Mouse (Mus musculus) thymus, postnatal 10 days (tissue): ENCODE results near the gene Tfpi2.

ENCODE experiments used
- DNase-seq, 2 experiments: peaks; one replicate each; pipeline ENCODE4 v3.0.0; 2021; ENCODE audit warnings: low spot score in 2 of 2

Gene Tfpi2

DNA sequence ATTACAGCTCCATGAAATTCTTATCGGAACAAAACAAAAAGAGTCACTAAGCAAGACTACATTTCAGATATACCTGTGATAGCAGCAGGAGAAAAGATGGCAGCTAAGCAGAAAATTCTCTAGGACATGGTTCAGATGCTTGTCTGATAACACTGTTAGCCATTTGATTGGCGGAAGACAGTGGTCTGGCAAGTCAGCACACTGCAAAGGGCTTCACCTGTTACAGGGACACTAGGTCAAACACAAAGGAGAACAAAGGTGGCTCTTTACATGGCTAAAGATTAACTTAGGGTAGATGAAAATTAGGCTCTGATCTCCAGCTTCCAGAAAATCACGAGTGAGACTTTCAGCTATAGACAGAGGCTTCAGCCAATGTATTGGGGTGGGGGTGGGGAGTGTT, at the start of gene Tfpi2:
TSS of gene Tfpi2 (minus strand) at position 170 of the 400 bp plus-strand sequence.
- no peak for DNase-seq

DNA sequence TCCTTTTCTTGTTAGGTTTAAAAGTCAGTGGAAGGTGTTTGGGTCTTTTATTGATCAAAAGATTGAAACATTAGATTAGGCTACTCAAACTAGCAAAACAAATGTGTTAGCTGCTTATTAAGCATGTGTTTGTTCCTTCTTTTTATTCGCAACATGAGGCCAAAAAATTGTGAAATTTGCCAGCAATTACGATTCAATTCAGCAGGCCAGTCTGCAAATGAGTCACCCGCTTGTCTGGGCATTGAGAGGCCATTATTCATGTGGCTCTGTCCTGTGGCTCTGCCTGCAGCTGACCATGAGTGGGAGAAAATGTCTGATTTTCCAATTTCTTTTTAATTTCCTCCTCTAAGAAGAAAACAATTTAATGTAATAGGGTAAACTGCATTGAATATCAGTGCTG, 42.2 kb upstream of the Tfpi2 start:
- DNase-seq, result no peak

DNA sequence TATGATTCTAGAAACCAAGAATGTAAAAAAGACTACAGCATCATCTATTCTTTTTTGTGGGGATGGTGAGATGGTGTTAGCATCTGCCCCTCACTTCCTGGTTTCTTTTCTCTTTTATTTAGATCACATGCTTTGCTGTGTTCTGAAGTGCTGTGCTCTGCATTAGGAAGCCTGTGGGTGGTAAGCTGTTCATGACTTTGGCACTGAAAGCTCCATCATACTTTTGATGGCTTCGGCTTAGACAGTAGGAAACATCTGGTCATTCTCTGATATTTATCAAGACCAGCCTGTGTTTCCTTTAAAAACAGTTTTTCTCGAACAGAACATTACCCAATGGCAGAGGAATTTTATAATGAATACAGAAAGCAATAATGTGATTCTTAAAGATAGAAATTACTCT, 37.6 kb upstream of the Tfpi2 start:
- DNase-seq, result no peak

DNA sequence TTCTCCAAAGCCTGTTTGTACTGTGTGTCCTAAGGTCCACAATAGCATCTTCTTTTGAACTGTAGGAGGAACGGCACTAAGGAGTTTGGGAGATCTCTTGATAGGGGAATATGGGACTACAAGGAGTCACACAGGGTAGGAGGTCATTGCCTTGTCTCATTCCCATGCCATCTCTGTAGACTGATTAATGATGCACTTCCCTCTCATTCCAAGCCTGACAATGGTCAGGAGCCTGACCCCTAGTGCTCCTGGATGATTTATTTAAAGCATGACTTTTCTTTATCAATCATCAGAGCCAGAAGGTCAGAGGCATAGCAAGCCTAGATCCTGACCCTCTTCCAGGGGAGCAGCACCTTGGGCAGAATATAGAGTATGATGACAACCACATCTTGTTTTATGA, 33.9 kb upstream of the Tfpi2 start:
- no peak for DNase-seq

GRCm38 (mm10) chr6:4009548-4009947, 20.8 kb upstream of the Tfpi2 start:
- no peak for DNase-seq

DNA sequence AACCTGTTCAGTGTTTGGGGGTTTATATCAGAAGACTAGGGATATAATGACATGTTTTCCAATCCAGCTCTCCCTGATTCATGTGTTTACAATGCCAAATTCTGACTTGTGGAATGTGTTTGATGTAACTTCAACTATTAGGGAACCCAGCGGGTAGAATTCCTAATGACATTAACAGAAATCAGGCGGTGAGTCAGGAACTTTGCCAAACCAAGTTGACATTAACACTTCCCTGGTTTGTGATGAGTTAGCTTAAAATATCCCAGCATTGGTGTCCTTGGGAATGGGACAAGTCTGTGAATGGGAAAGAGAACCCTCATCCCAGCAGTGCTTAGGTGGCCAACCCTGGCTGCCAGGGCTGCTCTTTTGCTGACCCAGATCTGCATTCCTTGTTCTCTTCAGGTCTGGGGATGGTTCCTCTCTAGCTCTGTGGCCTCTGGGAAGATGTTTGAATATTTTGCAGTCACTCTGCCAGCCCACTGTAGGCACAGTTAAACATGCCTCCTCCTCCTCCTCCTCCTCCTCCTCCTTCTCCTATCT, 19.9 kb upstream of the Tfpi2 start:
- DNase-seq, result no peak

GRCm38 (mm10) chr6:4004808-4005207, 16.1 kb upstream of the Tfpi2 start:
- DNase-seq, result no peak

DNA sequence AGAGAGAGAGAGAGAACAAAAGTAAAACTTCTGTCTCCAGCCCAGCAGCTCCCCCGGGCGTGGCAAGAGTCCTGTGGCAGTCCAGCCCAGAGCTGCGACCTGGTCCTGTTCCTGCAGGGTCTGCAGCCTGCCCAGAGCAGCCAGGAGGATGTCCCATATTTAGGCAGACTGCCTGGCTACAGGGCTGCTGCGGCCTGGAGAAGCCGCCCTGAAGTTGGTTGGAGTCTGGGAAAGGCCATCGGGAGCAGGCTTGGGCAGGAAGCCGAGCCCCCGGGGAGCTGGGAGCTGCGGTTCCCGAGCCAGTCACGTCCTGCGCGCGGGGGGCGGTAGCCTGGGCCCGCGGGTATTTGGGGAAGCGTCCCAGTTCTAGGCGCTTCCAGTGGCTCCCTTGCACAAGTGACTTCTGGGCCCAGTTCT, 15.2 kb upstream of the Tfpi2 start, which contains the start of gene Gng11:
TSS of gene Gng11 (plus strand) at position 15 of the 417 bp plus-strand sequence.
- no peak for DNase-seq

DNA sequence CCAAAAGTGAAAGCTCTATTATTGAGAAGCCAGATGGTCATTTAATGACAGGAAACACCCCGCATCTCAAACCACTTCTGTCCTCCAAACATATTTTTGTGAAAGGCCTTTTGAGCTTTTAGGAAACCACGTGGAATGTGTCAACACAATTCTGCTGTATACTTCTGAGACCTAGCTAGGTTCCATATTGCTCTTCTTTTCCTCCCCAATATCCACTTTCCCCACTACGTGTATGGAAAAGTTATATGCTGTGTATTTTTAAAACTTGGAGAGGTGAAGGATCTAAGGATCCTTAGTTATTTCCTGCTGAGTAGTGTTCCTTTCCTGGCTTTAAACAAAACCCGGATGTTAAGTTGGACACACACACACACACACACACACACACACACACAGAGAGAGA, 14.7 kb upstream of the Tfpi2 start:
- DNase-seq, result no peak

- no peak for DNase-seq
Observed at GRCm38 (mm10) chr6:4000716-4001115, 12.0 kb upstream of the Tfpi2 start.

- DNase-seq, result no peak
Observed at GRCm38 (mm10) chr6:3999296-3999695, 10.6 kb upstream of the Tfpi2 start.

DNA sequence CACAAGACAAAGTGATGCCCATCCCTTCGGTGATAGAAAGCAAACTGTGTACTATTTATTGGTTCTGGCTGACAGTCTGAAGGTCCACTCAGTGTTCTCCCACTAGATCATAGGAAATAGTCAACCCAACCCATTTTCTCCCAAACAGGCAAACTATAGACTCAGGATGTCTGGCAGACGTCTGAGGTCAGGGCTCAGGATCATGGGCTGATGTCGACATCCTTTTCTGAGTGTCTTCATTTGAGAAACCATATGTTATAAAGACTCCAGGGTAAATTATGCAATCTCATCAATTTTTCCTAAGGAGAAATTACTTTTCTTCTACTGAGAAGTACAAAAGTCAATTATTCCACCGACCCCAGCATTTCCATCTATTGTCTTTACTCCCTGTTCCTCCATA, 9.4 kb upstream of the Tfpi2 start:
- no peak for DNase-seq

GRCm38 (mm10) chr6:3993492-3993891, 4.8 kb upstream of the Tfpi2 start, which contains the start of gene Gngt1:
Gngt1 (plus strand) TSS chr6:3993792.
- DNase-seq, result no peak

DNA sequence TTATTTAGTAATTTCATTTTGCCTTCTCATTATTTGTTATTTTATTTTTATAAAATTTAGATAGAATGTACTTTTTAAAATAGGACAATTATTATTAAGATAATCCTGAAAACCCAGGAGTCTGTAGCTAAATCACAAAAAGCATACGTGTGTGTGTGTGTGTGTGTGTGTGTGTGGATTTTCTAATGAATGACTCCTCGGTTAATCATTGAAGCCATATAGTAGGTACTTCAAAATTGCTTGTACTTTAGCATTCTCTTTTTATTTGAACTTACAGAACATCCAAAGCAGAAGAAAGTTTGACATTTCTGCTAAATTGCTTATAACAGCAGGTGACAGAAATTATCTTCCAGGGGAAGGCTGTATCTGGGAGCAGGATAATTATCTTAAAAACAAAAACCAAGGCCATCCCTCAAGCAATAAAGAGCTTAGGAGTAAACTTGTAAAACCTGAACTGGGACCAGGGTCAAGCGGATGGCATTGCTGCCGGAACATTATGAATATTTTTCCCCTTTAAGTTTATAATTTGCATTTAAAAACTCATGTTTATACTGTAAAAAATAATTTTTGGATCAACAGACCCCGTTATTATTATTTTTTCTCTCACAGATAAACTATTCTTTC, 5.9 kb downstream of the Tfpi2 start:
- DNase-seq, result no peak

DNA sequence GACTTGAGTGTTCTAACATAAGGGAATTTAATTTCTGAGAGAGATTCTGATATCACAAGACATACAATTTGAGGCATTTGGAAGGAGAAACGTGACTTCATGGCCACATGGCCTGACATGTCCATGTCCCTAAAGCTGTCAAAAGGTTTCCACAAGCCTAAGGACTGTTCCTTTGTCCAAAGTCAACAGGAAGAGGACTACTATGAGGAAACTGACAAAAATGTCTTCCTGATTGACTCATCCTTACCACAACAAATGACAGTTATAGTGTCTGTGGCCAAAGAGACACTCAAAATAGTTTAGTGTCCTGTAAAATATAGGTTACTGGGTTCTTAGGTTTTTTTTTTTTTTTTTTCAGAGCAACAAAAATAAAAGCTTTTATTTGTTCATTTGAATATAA, 15.0 kb downstream of the Tfpi2 start:
- DNase-seq, result no peak

- DNase-seq, result no peak
Observed at GRCm38 (mm10) chr6:3967676-3968626, 20.8 kb downstream of the Tfpi2 start.

GRCm38 (mm10) chr6:3954969-3955368, 33.8 kb downstream of the Tfpi2 start:
- DNase-seq, result no peak

DNA sequence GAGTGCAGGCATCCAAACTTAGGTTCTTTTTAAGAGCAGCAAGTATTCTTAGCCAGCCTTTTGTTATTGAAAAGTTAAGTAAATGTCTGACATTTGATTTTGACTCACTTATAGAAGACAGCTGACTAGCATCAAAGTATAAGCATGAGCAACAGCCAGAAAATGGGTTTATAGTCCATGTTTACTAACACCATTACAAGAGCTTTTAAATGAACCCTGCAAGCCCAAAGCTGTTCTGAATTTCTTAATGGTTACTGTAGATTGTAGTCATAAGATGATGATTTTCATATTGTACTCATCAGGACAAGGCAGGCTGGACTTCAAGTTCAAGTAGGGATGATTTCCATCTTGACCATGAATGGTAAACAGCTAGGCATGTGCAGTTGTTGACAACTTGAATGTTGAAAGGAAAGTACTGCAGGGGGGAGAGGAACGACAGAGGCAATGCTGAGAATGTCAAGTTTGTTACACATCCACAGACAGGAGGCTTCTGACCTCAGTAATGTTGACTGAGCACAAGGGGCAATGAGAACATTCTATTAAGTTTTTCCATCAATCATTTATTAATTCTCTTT, 52.5 kb downstream of the Tfpi2 start:
- no peak for DNase-seq

- no peak for DNase-seq
Observed at GRCm38 (mm10) chr6:3935606-3936005, 53.1 kb downstream of the Tfpi2 start.

DNA sequence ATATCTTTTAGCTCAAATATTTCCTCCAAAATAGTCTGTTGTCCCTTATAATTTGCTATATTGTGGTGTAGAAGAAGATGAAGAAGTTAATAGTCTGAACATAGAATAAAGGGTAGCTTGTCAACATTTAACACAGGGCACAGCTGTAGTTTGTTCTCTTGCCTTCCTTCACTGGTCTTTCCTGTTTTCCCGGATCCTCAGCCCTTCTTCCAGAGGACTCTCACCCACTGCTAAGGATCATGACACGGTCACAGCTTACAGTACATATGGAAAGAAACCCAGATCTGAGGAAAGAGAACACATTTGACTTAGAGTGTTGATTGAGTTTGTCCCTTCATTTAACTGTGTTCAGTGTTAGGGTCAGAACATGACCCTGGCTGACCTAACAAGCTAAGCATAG, 53.7 kb downstream of the Tfpi2 start:
- DNase-seq, result no peak

DNA sequence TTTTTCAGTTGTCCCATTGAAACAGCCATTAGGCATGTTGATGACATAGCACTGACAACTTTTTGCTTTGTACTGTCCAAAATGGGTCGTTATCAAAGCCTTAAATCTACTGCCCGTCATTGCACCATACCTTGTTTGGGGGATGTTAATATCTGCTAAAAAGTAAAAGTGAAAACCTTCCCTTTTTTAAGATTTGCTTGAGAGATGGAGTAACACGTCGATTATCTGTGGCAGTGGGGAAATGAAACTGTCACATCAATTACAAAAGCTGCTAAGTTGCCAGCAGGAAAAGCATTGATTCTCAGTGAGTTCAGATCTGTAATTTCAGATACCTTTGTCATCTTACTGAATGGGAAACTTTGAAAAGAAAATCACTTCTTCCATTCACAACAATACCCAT, 62.6 kb downstream of the Tfpi2 start:
- DNase-seq, result no peak

GRCm38 (mm10) chr6:3922870-3923269, 65.8 kb downstream of the Tfpi2 start:
- no peak for DNase-seq
